Mouse (Mus musculus) heart, embryonic 10.5 days (tissue): ENCODE results near the gene Gm2115. TPM values are rescaled to one million over a fixed set of nuclear protein-coding genes. Genes with fewer than 3 reads are reported as not detected.

ENCODE experiments used
- DNase-seq: peaks from one replicate; pipeline ENCODE4 v3.0.0-alpha.2; 2017; ENCODE audit warnings: low spot score
- H3K27ac ChIP-seq: fragments of 300-500 bp; sonication (generic); 2 replicates; pipeline ENCODE4 v1.5.1; 2016; ENCODE audit warnings: mild to moderate bottlenecking
- H3K27me3 ChIP-seq: fragments of 300-500 bp; sonication (generic); 2 replicates; pipeline ENCODE4 v1.6.1; 2016; ENCODE audit warnings: mild to moderate bottlenecking; ENCODE audit not compliant: poor library complexity, insufficient read depth, severe bottlenecking
- H3K36me3 ChIP-seq: fragments of 300-500 bp; sonication (generic); 2 replicates; pipeline ENCODE4 v1.6.1; 2016; ENCODE audit warnings: mild to moderate bottlenecking, moderate library complexity
- H3K4me1 ChIP-seq: fragments of 300-500 bp; sonication (generic); 2 replicates; pipeline ENCODE4 v1.6.1; 2016; ENCODE audit warnings: mild to moderate bottlenecking
- H3K4me3 ChIP-seq: fragments of 300-500 bp; sonication (generic); 2 replicates; pipeline ENCODE4 v1.5.1; 2016; ENCODE audit warnings: mild to moderate bottlenecking, moderate library complexity
- H3K9me3 ChIP-seq: fragments of 300-500 bp; sonication (generic); 2 replicates; pipeline ENCODE4 v1.6.1; 2016; ENCODE audit warnings: mild to moderate bottlenecking, moderate library complexity
- WGBS: fragments of 180-500 bp; shearing (Covaris S2); methylation state at CpG from one replicate; pipeline ENCODE4 v1.1.7; 2016; 5-methylcytosine and 5-hydroxymethylcytosine counted together
- polyA plus RNA-seq: library from polyadenylated mRNA; unstranded; fragments of >200 nt; fragmentation: Nextera tagmentation; extraction: Ambion mirVana; gene quantifications from 2 replicates; pipeline ENCODE4 v1.2.1, GENCODE M21; 2016

The Gm2115 gene
- polyA plus RNA-seq, 1 experiment from 2014 or later = 0.06 TPM

DNA sequence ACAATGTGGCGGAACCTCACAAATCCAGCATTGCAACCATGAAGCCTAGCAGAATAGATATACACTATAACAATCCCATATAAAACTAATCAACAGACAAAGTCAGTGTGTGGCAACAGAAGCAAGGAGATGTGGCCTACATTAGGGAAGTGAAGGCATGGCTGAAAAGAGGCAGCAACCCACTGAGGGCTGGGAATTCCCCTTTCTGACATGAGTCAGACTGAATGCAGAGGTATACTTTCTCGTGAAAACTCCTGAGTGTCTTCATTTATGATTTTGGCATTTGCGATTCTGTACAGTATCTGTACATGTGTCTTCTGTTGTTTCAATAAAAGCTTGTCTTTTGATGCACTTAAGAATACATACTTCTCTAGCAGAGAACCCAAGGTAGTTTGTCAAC lies 62.6 kb downstream of the Gm2115 start:
- no peak overlapping the region for H3K4me3 ChIP-seq
- no peak overlapping the region for H3K27ac ChIP-seq
- WGBS = 83% methylated on average over 3 of the region's 3 CpGs
- DNase-seq = peak; percentile 55
- no peaks in the 10 kb centered on the region for H3K27me3 ChIP-seq
- no peaks in the 10 kb centered on the region for H3K9me3 ChIP-seq
- H3K4me1 ChIP-seq = peaks cover 7% of the 10 kb centered on the region
- H3K36me3 ChIP-seq = no peaks in the 10 kb centered on the region

GRCm38 (mm10) chr7:84594087-84594916 lies 65.5 kb downstream of the Gm2115 start:
- Histone ChIP-seq H3K9me3 (no peaks in the 10 kb centered on the region), H3K36me3 (no peaks in the 10 kb centered on the region), H3K4me3 (no peak overlapping the region), H3K27ac (no peak overlapping the region), H3K27me3 (no peaks in the 10 kb centered on the region), H3K4me1 (no peaks in the 10 kb centered on the region)
- 57% methylated on average over 8 of the region's 8 CpGs for WGBS
- peak; percentile 81 for DNase-seq

- H3K27me3 ChIP-seq = no peaks in the 10 kb centered on the region
- DNase-seq = no peak
- no peak overlapping the region for H3K27ac ChIP-seq
- H3K4me1 ChIP-seq = no peaks in the 10 kb centered on the region
- no peaks in the 10 kb centered on the region for H3K36me3 ChIP-seq
- no peak overlapping the region for H3K4me3 ChIP-seq
- no peaks in the 10 kb centered on the region for H3K9me3 ChIP-seq
These were observed 66.2 kb downstream of the Gm2115 start for GRCm38 (mm10) chr7:84594917-84595303.

DNA sequence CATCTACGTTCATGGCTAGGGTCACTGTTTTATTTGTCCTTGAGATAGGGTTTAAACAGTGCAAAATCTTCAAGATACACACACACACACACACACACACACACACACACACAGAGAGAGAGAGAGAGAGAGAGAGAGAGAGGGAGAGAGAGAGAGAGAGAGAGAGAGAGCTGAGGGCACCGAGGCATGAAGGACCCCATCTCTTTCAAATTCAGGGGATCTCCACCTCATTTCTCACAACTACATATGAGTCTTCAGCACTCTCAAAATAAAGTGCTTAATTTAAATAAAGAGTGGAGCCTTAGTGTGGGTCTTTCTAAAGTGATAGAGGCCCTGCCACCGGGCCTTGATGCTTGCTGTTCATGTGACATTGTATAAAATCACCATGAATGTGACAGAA lies 67.2 kb downstream of the Gm2115 start:
- H3K4me3 ChIP-seq = no peak overlapping the region
- no peak overlapping the region for H3K27ac ChIP-seq
- no peak for DNase-seq
- no peaks in the 10 kb centered on the region for H3K4me1 ChIP-seq
- H3K27me3 ChIP-seq = no peaks in the 10 kb centered on the region
- H3K36me3 ChIP-seq = no peaks in the 10 kb centered on the region
- H3K9me3 ChIP-seq = no peaks in the 10 kb centered on the region
- WGBS = 84% methylated on average over 3 of the region's 3 CpGs

DNA sequence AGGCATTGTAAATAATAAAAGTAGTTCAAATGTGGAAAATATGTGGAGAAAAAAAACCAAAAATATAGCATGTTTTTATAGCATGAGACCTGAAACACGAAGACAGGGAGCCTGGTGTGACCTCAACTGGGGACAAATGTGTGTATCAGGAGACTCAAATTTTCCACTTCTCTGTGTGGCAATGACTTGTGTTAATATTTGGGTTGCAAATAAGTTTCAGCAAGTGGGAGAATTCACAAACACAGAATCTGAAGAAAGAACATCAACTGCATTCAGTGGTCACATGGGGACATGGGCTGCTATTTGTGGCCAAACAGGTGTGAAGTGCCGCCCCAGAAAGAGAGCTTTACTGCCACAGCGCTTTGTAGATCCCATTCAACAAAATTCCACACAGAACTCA lies 67.9 kb downstream of the Gm2115 start:
- no peaks in the 10 kb centered on the region for H3K36me3 ChIP-seq
- no peaks in the 10 kb centered on the region for H3K4me1 ChIP-seq
- 85% methylated on average over 3 of the region's 3 CpGs for WGBS
- no peak overlapping the region for H3K4me3 ChIP-seq
- no peak overlapping the region for H3K27ac ChIP-seq
- H3K27me3 ChIP-seq = no peaks in the 10 kb centered on the region
- peak; percentile 33 for DNase-seq
- no peaks in the 10 kb centered on the region for H3K9me3 ChIP-seq

DNA sequence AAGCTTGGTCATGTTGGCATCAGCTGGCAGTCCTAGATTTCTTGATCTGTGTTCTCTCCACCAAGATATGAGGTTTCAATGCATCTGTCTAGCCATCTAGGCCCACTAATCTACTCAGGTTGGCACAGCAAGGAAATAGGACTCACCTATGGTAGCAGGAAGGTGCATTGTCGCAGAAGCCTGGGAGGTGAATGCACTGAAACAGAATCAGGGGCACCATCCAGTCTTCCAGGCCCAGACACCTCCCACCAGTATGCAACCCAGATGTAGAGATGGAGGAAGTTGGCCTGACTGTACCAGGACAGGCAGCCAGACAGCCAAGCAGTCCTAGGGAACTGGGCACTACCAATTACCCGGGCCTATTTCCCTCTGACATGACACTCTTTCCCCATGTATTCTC lies 71.9 kb downstream of the Gm2115 start:
- Histone ChIP-seq H3K4me1 (0 out of 2 replicates have a peak, but pooled peaks cover 4% of the 10 kb centered on the region), H3K27ac (no peak overlapping the region), H3K4me3 (no peak overlapping the region), H3K36me3 (no peaks in the 10 kb centered on the region), H3K27me3 (0 out of 2 replicates have a peak, but pooled peaks cover 5% of the 10 kb centered on the region), H3K9me3 (no peaks in the 10 kb centered on the region)
- peak; percentile 63 for DNase-seq
- WGBS = 84% methylated on average over 2 of the region's 2 CpGs

DNA sequence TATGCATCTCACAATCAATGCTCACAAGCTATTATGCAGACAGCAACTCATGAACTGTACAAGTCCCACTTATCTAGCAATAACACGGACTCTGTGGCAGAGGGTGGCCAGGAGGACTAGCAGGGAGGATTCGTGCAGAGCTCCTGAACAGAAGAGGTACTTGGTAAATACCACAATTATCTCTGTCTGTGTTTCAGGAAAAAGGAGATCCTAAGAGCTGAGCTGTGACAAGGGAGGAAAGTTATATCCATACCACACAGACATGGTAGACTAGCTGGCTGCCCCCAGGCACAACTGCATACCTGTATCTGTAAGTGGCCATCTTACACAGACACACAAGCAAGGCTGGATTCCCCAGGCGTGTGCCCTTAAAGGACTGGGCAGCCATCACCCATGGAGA lies 72.6 kb downstream of the Gm2115 start:
- peak; percentile 63 for DNase-seq
- no peak overlapping the region for H3K27ac ChIP-seq
- no peaks in the 10 kb centered on the region for H3K36me3 ChIP-seq
- 0 out of 2 replicates have a peak, but pooled peaks cover 5% of the 10 kb centered on the region for H3K27me3 ChIP-seq
- no peak overlapping the region for H3K4me3 ChIP-seq
- H3K4me1 ChIP-seq = peaks cover 4% of the 10 kb centered on the region; the same call in 1 of the 2 replicates
- 76% methylated on average over 3 of the region's 3 CpGs for WGBS
- H3K9me3 ChIP-seq = no peaks in the 10 kb centered on the region

DNA sequence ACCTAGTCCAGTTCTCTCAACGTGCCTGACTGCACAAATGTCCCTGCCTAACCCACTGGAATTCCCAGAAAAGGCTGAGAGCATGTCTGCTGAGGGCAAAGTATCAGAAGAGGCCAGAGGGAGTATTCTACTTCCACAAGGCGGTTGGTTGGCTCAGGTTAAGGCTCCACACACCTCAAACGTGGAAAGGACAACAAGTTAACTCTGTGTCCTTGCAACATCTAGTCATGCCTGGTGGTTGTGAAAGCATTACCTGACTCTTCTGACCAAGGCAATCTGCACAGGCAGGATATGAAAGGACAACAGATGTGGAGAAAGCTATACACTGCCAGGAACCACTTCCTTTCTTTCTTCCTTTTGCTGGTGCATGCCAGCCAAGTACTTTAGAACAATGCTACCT lies 75.7 kb downstream of the Gm2115 start:
- Histone ChIP-seq H3K4me1 (peaks cover 8% of the 10 kb centered on the region), H3K27ac (no peak overlapping the region), H3K4me3 (peak overlapping the region; percentile 80; the same call in 1 of the 2 replicates), H3K36me3 (no peaks in the 10 kb centered on the region), H3K9me3 (no peaks in the 10 kb centered on the region), H3K27me3 (0 out of 2 replicates have a peak, but pooled peaks cover 5% of the 10 kb centered on the region)
- WGBS = 81% methylated on average over 3 of the region's 3 CpGs
- DNase-seq = peak; percentile 27

- peak overlapping the region; percentile 80 for H3K27ac ChIP-seq
- peak; percentile 60 for DNase-seq
- H3K36me3 ChIP-seq = no peaks in the 10 kb centered on the region
- H3K4me3 ChIP-seq = peak overlapping the region; percentile 80
- no peaks in the 10 kb centered on the region for H3K9me3 ChIP-seq
- 0 out of 2 replicates have a peak, but pooled peaks cover 5% of the 10 kb centered on the region for H3K27me3 ChIP-seq
- WGBS = 10% methylated on average over 19 of the region's 19 CpGs
- H3K4me1 ChIP-seq = peaks cover 8% of the 10 kb centered on the region
These were observed 76.4 kb downstream of the Gm2115 start for GRCm38 (mm10) chr7:84605033-84605687.

- WGBS = under 1% methylated on average over 36 of the region's 36 CpGs
- H3K4me3 ChIP-seq = peak overlapping the region; percentile 80
These were observed 77.0 kb downstream of the Gm2115 start for GRCm38 (mm10) chr7:84605704-84606292.

DNA sequence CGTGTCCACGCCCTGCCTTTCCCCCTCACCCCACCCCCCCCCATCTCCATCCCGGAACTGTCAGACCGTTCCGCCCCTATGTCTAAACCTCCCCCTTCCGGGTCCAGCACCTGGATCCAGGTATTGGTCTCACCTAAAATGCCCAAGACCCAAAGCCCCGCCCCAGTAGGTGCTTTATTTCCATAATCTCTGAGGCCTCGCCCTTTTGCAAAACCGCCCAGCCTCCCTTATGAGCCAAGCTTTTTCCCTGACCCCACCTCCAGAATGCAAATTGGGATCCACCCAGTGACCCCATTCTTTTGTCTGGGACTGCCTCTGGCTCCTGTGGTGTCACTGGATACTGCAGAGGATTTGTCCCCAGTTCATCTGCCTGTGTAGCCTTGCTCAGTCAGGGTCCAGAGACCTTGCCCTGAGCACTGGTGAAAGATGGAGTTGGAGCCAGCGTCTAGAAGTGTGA lies 77.6 kb downstream of the Gm2115 start, which contains the start of gene Fah:
Gene Fah (minus strand): TSS at position 430 of the 457 bp plus-strand sequence.
- DNase-seq = peak; percentile 77
- Histone ChIP-seq H3K4me3 (peak within 1 kb of the TSS; percentile 80), H3K36me3 (no peaks in the 10 kb centered on the region), H3K27ac (peak within 1 kb of the TSS; percentile 80), H3K4me1 (peaks cover 8% of the 10 kb centered on the region), H3K27me3 (0 out of 2 replicates have a peak, but pooled peaks cover 5% of the 10 kb centered on the region), H3K9me3 (no peaks in the 10 kb centered on the region)
- 1% methylated on average over 10 of the region's 10 CpGs for WGBS

More at GRCm38 (mm10) chr7:84605704-84606292, 77.0 kb downstream of the Gm2115 start:
- Histone ChIP-seq H3K9me3 (no peaks in the 10 kb centered on the region), H3K36me3 (no peaks in the 10 kb centered on the region), H3K27me3 (0 out of 2 replicates have a peak, but pooled peaks cover 5% of the 10 kb centered on the region), H3K4me1 (peaks cover 8% of the 10 kb centered on the region), H3K27ac (peak overlapping the region; percentile 80)
- DNase-seq = peak; percentile 91

DNA sequence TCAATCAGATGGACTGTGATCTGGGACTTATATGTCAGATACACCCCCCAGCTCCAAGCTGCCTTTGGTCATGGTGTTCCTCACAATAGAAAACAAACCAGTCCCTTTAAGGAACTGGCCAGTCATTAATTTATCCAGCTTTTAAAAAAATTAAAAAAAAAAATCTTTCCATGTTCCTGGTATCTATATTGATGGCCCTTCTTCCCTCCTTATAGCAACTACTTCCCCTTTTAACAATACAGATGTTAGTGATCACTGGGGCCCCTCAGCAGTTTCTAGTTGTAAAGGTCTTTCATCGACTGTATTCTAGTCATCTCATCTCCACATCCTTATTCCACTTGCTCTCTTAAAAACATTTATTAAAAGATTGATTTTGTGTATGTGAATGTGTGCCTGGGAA lies 82.9 kb downstream of the Gm2115 start:
- no peaks in the 10 kb centered on the region for H3K27me3 ChIP-seq
- no peak overlapping the region for H3K4me3 ChIP-seq
- no peak for DNase-seq
- peaks cover under 1% of the 10 kb centered on the region; the same call in 1 of the 2 replicates for H3K4me1 ChIP-seq
- H3K9me3 ChIP-seq = no peaks in the 10 kb centered on the region
- no peak overlapping the region for H3K27ac ChIP-seq
- WGBS = 95% methylated on average over 1 of the region's 1 CpGs
- H3K36me3 ChIP-seq = no peaks in the 10 kb centered on the region; the same call in 1 of the 2 replicates
